Mouse (Mus musculus) erythroid progenitor cell, adult 5-6 weeks (primary cell): ENCODE data around the gene Impdh1. TPM values are rescaled to one million over a fixed set of nuclear protein-coding genes. Genes with fewer than 3 reads are reported as not detected.
A peak's percentile ranks its signal among the peaks of the same experiment; 100 is the strongest.
"Not testable (repeated sequence)": the region's sequence is repeated elsewhere in the genome, so short reads cannot be mapped to it uniquely, and the experiment has no call there.

Experiments
- ATAC-seq: replicated peaks from 2 replicates; pipeline ENCODE4 v1.8.0; 2016; ENCODE audit warnings: moderate number of reproducible peaks, mild to moderate bottlenecking, moderate TSS enrichment, inconsistent platforms; ENCODE audit not compliant: poor library complexity, low FRiP score, severe bottlenecking
- total RNA-seq, 2 experiments: library from RNA; stranded (forward) in 1 of 2; stranded (reverse) in 1 of 2; fragments of 150-400 nt in 1 of 2; fragments of 186-747, 209-891 nt in 1 of 2; gene quantifications; 2 replicates each; pipeline versions ENCODE4 v1.2.3 to v1.2.4; 2015 to 2017; ENCODE audit warnings: low replicate concordance in 2 of 2

The Impdh1 gene
- 4.2 and 20.9 TPM in 2 replicates for total RNA-seq (2015; ENCODE audit: low replicate concordance)
- total RNA-seq (2017; ENCODE audit: low replicate concordance), result 2.9 and 11.0 TPM in 2 replicates

DNA sequence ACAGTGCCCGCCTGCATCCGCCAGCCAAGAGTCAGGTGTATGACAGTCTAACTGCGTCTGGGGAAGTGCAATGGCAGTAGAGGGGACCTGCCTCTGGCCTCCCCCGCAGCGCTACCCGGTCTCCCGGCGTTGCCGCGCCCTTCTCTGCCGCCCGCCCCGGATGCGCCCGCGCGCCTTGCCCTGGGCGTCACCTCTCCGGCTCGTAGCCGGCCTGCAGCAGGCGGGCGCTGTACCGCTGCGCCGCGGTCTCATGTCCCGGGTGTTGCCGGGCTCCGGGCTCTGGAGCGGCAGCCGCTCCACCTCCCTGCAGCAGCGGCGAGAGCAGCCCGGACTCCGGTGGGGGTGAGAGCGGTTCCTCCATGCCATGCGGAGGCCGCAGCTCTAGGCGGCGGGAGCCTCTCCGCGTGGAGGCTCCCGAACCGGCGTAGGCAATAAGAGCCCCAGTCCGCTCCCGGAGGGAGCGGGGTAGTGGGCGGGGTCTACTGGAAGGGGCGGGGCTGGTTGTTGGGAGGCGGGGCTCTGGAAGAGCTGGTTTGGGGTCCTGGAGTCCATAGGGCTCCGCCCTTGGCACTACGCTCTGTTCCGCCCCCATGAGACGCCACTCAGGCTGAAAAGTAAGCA is at the start of gene Impdh1:
TSS of gene Impdh1 (minus strand) at position 484 of the 621 bp plus-strand sequence.
- peak; percentile 37; the same call in 1 of the 2 replicates for ATAC-seq

GRCm38 (mm10) chr6:29264456-29264781 is 48.3 kb upstream of the Impdh1 start:
- ATAC-seq, result no peak

DNA sequence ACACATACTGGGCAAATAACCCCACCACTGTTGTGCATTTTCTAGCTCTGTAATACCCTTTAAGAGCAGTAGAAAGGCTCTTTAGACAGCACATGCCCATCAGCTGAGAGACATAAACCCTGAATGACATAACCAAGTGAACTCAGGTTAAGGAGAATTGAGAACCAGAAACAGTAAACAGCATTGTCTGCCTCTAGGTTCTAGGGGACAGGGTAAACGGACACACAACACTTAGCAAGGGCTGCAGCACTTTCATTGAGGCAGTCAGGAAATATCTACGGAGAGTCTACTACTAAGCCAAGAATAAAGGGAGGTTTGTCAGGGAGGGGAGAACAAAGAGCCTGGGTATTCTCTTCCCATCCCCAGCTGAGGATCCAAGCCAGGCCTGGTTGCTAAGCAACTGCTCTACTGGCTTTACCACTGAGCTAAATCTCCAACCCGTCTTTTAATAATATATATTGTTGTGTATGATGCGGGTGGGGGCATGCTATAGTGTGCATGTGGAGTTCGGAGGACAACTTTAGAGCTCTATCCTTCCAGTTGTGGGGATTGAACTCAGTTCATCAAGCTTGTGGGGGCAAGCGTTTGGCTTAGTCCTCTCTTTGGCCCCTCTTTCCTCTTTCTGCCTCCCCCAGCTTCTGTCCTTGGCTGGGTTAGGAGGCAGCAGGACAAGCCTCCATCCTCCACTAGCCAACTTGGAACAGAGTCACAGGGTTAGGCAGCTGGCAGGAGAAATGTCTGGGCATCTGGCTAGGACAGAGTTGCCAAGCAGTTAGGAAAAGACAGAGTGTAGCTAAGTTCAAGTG is 47.7 kb upstream of the Impdh1 start:
- no peak for ATAC-seq

- no peak for ATAC-seq
Observed at GRCm38 (mm10) chr6:29261831-29262230, 45.7 kb upstream of the Impdh1 start.

- no peak for ATAC-seq
Observed at GRCm38 (mm10) chr6:29259418-29259817, 43.3 kb upstream of the Impdh1 start.

DNA sequence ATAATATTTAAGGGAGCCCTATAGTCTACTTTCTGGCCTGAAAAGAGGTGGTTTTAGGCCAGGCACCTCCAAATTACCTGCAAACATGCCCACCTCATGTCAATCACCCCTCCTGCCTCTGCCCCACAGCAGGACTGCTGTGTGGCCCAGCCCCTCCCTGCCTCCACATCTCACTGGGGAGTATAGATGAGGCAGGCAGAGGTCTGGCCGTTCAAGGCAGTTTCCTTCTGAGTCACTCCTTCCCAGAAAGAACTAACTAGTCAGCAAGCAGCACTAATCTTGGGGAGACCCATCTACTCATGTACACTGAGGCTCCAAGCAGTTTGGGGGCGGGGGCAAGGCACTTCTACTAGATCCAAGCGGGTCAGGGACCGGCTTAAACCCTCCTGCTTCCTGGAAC is 30.9 kb upstream of the Impdh1 start:
- ATAC-seq, result no peak

- no peak for ATAC-seq
Observed at GRCm38 (mm10) chr6:29246585-29246984, 30.4 kb upstream of the Impdh1 start.

DNA sequence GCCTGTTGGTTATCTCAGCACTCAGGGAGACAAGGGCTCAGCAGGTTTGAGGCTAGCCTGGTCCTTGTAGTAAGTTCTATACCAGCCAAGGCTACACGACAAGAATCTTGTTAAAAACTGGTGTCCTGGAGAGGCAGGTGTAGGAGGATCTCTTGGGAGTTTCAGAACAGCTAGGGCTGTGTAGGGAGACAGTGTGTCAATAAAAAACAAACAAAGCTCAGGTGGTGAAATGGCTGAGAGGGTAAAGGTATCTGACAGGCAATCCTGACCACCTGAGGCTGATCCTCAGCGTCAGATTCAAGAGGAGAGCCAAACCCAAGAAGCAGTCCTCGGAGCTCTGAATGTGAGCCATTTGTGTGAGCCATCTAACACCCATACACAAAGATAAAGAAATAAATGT is 30.0 kb upstream of the Impdh1 start:
- ATAC-seq, result no peak

- no peak for ATAC-seq
Observed at GRCm38 (mm10) chr6:29245272-29246120, 29.3 kb upstream of the Impdh1 start.

GRCm38 (mm10) chr6:29242265-29242664 is 26.1 kb upstream of the Impdh1 start:
- ATAC-seq, result no peak

DNA sequence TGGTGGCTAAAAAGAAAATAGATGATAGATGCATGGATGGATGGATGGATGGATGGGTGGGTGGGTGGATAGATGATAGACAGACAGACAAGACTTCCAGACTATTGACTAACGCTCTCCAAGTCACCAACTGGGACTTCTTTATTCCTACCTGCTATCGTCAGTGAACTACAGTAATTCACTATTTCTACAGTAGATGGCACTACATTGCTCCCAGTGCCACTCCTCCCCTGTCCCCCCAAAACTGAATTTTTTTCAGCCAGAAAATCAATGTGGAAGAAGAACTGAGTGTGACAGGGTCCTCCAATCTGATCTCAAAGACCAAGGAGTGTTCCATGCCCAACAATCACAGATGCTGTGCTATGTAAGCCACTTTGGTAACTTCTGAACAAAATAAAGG is 25.5 kb upstream of the Impdh1 start:
- no peak for ATAC-seq

DNA sequence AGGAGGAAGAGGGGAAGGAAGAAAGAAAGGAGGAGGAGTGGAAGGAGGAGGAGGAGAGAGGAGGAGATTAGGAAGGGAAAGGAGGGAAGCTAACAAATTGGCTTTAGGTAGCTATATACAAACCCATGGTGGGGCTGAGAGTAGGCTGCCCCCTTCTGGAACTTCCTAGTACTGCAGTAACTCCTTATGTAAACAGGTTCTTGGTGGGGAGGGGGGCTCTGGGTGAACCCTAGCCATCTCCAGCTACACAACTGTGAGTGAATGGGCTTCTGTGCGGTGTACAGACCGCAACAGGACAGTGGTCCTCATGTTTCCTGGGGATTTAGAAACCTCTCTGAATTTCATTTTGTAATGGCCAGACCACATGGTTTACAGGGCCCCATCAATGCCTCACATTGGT is 24.6 kb upstream of the Impdh1 start:
- no peak for ATAC-seq

GRCm38 (mm10) chr6:29234272-29234671 is 18.1 kb upstream of the Impdh1 start:
- ATAC-seq, result no peak

- ATAC-seq, result no peak
Observed at GRCm38 (mm10) chr6:29233710-29234109, 17.5 kb upstream of the Impdh1 start.

GRCm38 (mm10) chr6:29232321-29232720 is 16.2 kb upstream of the Impdh1 start:
- no peak for ATAC-seq

DNA sequence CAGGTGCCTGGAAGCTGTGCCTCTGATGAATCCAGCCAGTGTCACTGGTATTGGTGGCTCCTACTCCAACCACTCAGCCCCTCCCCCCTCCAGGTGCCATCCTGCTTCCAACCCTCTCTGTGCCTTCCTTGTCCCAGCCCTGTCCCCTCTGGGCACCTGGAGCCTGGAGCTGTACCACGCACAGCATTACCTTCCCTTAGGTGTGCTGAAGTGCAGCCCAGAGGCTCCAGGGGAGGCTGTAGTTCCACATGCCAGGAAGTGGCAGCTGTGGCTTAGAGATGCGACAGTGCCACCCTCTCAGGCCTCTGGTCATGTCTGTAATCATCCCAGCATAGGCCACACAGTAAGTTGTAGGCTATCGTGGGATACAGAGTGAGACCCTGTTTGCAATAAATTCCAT is 15.6 kb upstream of the Impdh1 start:
- ATAC-seq, result no peak

DNA sequence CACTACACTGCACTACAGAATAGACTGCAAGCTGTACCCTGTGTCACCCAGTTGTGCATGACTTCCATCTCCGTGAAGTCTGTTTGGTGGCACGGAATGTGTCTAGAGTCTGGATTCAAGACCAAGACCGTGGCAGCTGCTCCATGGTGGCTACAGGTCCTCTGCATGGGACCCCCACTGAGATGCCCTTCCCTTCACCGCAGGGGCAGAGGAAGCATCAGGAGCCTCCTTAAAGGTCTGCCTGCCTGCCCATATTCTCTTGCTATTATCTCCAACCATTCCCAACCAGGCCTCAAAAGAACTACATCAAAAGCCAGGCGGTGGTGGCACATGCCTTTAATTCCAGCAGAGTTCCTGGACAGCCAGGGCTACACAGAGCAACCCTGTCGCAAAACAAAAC is 14.2 kb upstream of the Impdh1 start:
- ATAC-seq, result no peak

DNA sequence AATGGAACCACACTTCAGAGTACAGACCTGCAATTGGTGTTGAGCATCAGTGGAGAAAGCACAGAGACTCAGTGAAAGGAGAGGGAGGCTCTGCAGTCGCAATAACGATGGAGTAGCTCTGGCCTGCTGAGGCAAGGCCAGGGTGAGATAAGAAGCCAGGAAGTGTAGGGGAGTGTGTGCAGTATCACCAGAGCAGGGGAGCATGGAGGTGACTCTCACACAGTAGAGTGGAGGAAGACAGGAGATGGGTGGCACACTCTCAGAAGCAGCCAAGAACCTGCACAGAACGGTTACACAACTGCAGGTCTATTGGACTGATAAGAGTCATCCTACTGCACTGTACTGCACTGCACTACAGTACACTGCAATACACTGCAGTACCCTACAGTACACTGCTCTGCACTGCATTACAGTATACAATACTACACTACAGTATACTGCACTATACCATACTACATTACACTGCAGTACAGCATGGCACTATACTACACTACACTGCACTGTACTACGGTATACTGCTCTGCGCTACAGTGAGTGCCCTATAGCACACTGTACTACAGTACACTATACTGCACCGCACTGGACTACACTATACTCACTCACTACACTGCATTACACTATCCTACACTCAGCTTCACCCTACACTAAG is 13.2 kb upstream of the Impdh1 start:
- no peak for ATAC-seq

GRCm38 (mm10) chr6:29217717-29218116 is 1.6 kb upstream of the Impdh1 start:
- ATAC-seq, result not testable (repeated sequence)

DNA sequence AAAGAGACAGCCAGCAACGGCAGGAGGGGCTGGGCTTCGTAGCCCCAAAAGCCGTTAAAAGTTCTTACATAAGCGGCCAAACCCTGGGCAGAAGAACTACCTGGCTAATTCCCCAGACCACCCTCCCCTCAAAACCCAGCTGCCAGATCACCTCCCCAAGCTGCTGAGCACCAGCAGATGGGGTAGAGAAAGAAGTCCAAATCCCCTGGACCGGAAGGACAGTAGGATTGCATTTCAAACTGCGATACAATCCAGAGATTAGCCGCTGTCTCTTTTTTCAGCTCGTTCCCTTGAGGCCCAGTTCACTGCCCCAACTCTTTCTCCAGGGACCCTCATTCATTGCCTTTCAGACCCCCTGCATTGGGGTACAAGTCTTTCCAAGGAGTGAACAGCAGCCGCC is 983 bp downstream of the Impdh1 start:
- ATAC-seq, result no peak
